Mouse (Mus musculus): Measurements from ENCODE around the gene Mau2. TPM values are rescaled to one million over a fixed set of nuclear protein-coding genes. Genes with fewer than 3 reads are reported as not detected.
"Not testable (repeated sequence)": the region's sequence is repeated elsewhere in the genome, so short reads cannot be mapped to it uniquely, and the experiment has no call there.

The Mau2 gene
- total and polyA plus RNA-seq, 3 experiments: 19.5 to 38.4 (median 25.5) TPM

- Histone ChIP-seq H3K9me3 (replicated peaks; ENCODE audit: low read length) (no peaks in the 10 kb centered on the region), H3K4me2 (ENCODE audit: insufficient read depth, low read depth, poor library complexity, severe bottlenecking) (no peak overlapping the region), H3K79me2 (replicated peaks; ENCODE audit: control insufficient read depth, extremely low read depth, insufficient read depth, poor library complexity, severe bottlenecking) (no peaks in the 10 kb centered on the region), H3K4me3 (replicated peaks in 1 of 3; ENCODE audit: low read depth in 2 of 3, low read length in 2 of 3, poor library complexity in 1 of 3) (no peak overlapping the region), H3K9ac (ENCODE audit: insufficient read depth, low read depth) (no peak overlapping the region), H3K4me1 (ENCODE audit: control insufficient read depth in 1 of 2, insufficient read depth in 2 of 2) (peaks cover 0 to 6% of the 10 kb centered on the region in 2 experiments; a peak in 2 of 4 replicates), H3K27ac (ENCODE audit: insufficient read depth, low read depth) (no peak overlapping the region), H3K36me3 (replicated peaks in 1 of 2; ENCODE audit: control insufficient read depth in 1 of 2, insufficient read depth in 1 of 2, low read length in 1 of 2) (peaks cover 31 to 61% of the 10 kb centered on the region in 2 experiments), H3K27me3 (replicated peaks) (no peaks in the 10 kb centered on the region)
- dilution Hi-C loops (cut with MboI; ENCODE audit: extremely low pct_ligation_motif_present, extremely low pct_unique_long_range_greater_than_20kb, low sequenced_read_pairs): no loop called here
- in situ Hi-C loops (cut with MboI; ENCODE audit: low pct_ligation_motif_present, low pct_unique_long_range_greater_than_20kb, low sequenced_read_pairs): no loop called here
- DNase-seq (ENCODE audit: extremely low read depth): no peak
- TF ChIP-seq CHD1 (IDR thresholded peaks at IDR 0.05; ENCODE audit: low read depth, low read length) (no peak), MAZ (IDR thresholded peaks at IDR 0.05; ENCODE audit: low read depth, low read length) (no peak), UBTF (IDR thresholded peaks at IDR 0.05; ENCODE audit: low read depth, low read length) (no peak), TBP (conservative IDR thresholded peaks at IDR 0.05; ENCODE audit: low read depth, low read length) (no peak), IRF4 (IDR thresholded peaks at IDR 0.05; ENCODE audit: low read depth, low read length) (no peak), SMC3 (IDR thresholded peaks at IDR 0.05; ENCODE audit: low read depth, low read length) (no peak), RCOR1 (conservative IDR thresholded peaks at IDR 0.05; ENCODE audit: low read depth, low read length) (no peak), POLR2A (IDR thresholded peaks at IDR 0.05; ENCODE audit: low read depth, low read length) (no peak)
Observed at GRCm38 (mm10) chr8:70015017-70015416, 27.5 kb downstream of the Mau2 start.

- no peaks in the 10 kb centered on the region for H3K27me3 ChIP-seq (replicated peaks)
- no peaks in the 10 kb centered on the region for H3K79me2 ChIP-seq (replicated peaks; ENCODE audit: control insufficient read depth, extremely low read depth, insufficient read depth, poor library complexity, severe bottlenecking)
- TF ChIP-seq CTCF (conservative IDR thresholded peaks at IDR 0.05 in 1 of 2, IDR thresholded peaks at IDR 0.05 in 1 of 2; ENCODE audit: low read depth in 2 of 2, low read length in 2 of 2): peak in 1 of 2 experiments; percentile 26; a peak in 2 of 4 replicates
- TF ChIP-seq RCOR1 (conservative IDR thresholded peaks at IDR 0.05; ENCODE audit: low read depth, low read length): no peak
- TF ChIP-seq TBP (conservative IDR thresholded peaks at IDR 0.05; ENCODE audit: low read depth, low read length): no peak
- in situ Hi-C loops (cut with MboI; ENCODE audit: low pct_ligation_motif_present, low pct_unique_long_range_greater_than_20kb, low sequenced_read_pairs): no loop called here
- no peak overlapping the region for H3K27ac ChIP-seq (ENCODE audit: insufficient read depth, low read depth)
- dilution Hi-C loops (cut with MboI; ENCODE audit: extremely low pct_ligation_motif_present, extremely low pct_unique_long_range_greater_than_20kb, low sequenced_read_pairs): no loop called here
- H3K36me3 ChIP-seq (replicated peaks in 1 of 2; ENCODE audit: control insufficient read depth in 1 of 2, insufficient read depth in 1 of 2, low read length in 1 of 2): peaks cover 12 to 39% of the 10 kb centered on the region in 2 experiments
- no peak for DNase-seq (ENCODE audit: extremely low read depth)
- no peak overlapping the region for H3K4me3 ChIP-seq (replicated peaks in 1 of 3; ENCODE audit: low read depth in 2 of 3, low read length in 2 of 3, poor library complexity in 1 of 3)
- no peaks in the 10 kb centered on the region for H3K9me3 ChIP-seq (replicated peaks; ENCODE audit: low read length)
- H3K9ac ChIP-seq (ENCODE audit: insufficient read depth, low read depth): no peak overlapping the region
- peaks cover 0 to 6% of the 10 kb centered on the region in 2 experiments; a peak in 2 of 4 replicates for H3K4me1 ChIP-seq (ENCODE audit: control insufficient read depth in 1 of 2, insufficient read depth in 2 of 2)
- no peak overlapping the region for H3K4me2 ChIP-seq (ENCODE audit: insufficient read depth, low read depth, poor library complexity, severe bottlenecking)
Observed at GRCm38 (mm10) chr8:70012763-70013162, 29.8 kb downstream of the Mau2 start.

GRCm38 (mm10) chr8:70012350-70012749 lies 30.2 kb downstream of the Mau2 start:
- H3K9me3 ChIP-seq (replicated peaks; ENCODE audit: low read length): no peaks in the 10 kb centered on the region
- no peaks in the 10 kb centered on the region for H3K79me2 ChIP-seq (replicated peaks; ENCODE audit: control insufficient read depth, extremely low read depth, insufficient read depth, poor library complexity, severe bottlenecking)
- TF ChIP-seq ETS1 (conservative IDR thresholded peaks at IDR 0.05; ENCODE audit: low read depth, low read length): no peak
- TF ChIP-seq JUND (conservative IDR thresholded peaks at IDR 0.05; ENCODE audit: low read depth, low read length): no peak
- TF ChIP-seq ZC3H11A (IDR thresholded peaks at IDR 0.05; ENCODE audit: low read depth, low read length): no peak
- no peak for TF ChIP-seq SIN3A (IDR thresholded peaks at IDR 0.05; ENCODE audit: low read length)
- TF ChIP-seq E2F4 (IDR thresholded peaks at IDR 0.05; ENCODE audit: insufficient replicate concordance, low read depth, low read length): no peak
- no peak for TF ChIP-seq RAD21 (IDR thresholded peaks at IDR 0.05; ENCODE audit: low read depth, low read length)
- TF ChIP-seq ZKSCAN1 (IDR thresholded peaks at IDR 0.05; ENCODE audit: borderline replicate concordance, low read depth, low read length): no peak
- no peak for TF ChIP-seq CHD2 (IDR thresholded peaks at IDR 0.05; ENCODE audit: low read length)
- TF ChIP-seq IRF4 (IDR thresholded peaks at IDR 0.05; ENCODE audit: low read depth, low read length): no peak
- H3K9ac ChIP-seq (ENCODE audit: insufficient read depth, low read depth): no peak overlapping the region
- dilution Hi-C loops (cut with MboI; ENCODE audit: extremely low pct_ligation_motif_present, extremely low pct_unique_long_range_greater_than_20kb, low sequenced_read_pairs): no loop called here
- peaks cover 0 to 6% of the 10 kb centered on the region in 2 experiments; a peak in 2 of 4 replicates for H3K4me1 ChIP-seq (ENCODE audit: control insufficient read depth in 1 of 2, insufficient read depth in 2 of 2)
- H3K4me3 ChIP-seq (replicated peaks in 1 of 3; ENCODE audit: low read depth in 2 of 3, low read length in 2 of 3, poor library complexity in 1 of 3): no peak overlapping the region
- DNase-seq (ENCODE audit: extremely low read depth): no peak
- H3K36me3 ChIP-seq (replicated peaks in 1 of 2; ENCODE audit: control insufficient read depth in 1 of 2, insufficient read depth in 1 of 2, low read length in 1 of 2): peaks cover 9 to 35% of the 10 kb centered on the region in 2 experiments
- no peak overlapping the region for H3K4me2 ChIP-seq (ENCODE audit: insufficient read depth, low read depth, poor library complexity, severe bottlenecking)
- H3K27me3 ChIP-seq (replicated peaks): no peaks in the 10 kb centered on the region
- H3K27ac ChIP-seq (ENCODE audit: insufficient read depth, low read depth): no peak overlapping the region
- in situ Hi-C loops (cut with MboI; ENCODE audit: low pct_ligation_motif_present, low pct_unique_long_range_greater_than_20kb, low sequenced_read_pairs): no loop called here

GRCm38 (mm10) chr8:70010796-70011195 lies 31.7 kb downstream of the Mau2 start:
- H3K4me3 ChIP-seq (replicated peaks in 1 of 3; ENCODE audit: low read depth in 2 of 3, low read length in 2 of 3, poor library complexity in 1 of 3); H3K9me3 ChIP-seq (replicated peaks; ENCODE audit: low read length); H3K27ac ChIP-seq (ENCODE audit: insufficient read depth, low read depth); H3K79me2 ChIP-seq (replicated peaks; ENCODE audit: control insufficient read depth, extremely low read depth, insufficient read depth, poor library complexity, severe bottlenecking); H3K27me3 ChIP-seq (replicated peaks); dilution Hi-C loops (cut with MboI; ENCODE audit: extremely low pct_ligation_motif_present, extremely low pct_unique_long_range_greater_than_20kb, low sequenced_read_pairs); H3K4me1 ChIP-seq (ENCODE audit: control insufficient read depth in 1 of 2, insufficient read depth in 2 of 2); H3K4me2 ChIP-seq (ENCODE audit: insufficient read depth, low read depth, poor library complexity, severe bottlenecking); in situ Hi-C loops (cut with MboI; ENCODE audit: low pct_ligation_motif_present, low pct_unique_long_range_greater_than_20kb, low sequenced_read_pairs); DNase-seq (ENCODE audit: extremely low read depth); H3K9ac ChIP-seq (ENCODE audit: insufficient read depth, low read depth): not testable (repeated sequence)
- peaks cover 0 to 22% of the 10 kb centered on the region in 2 experiments for H3K36me3 ChIP-seq (replicated peaks in 1 of 2; ENCODE audit: control insufficient read depth in 1 of 2, insufficient read depth in 1 of 2, low read length in 1 of 2)

Measured in CH12.LX (cell line).